Mouse (Mus musculus) neural tube, embryonic 14.5 days (tissue): ENCODE data around the gene Rasgef1c. TPM values are rescaled to one million over a fixed set of nuclear protein-coding genes. Genes with fewer than 3 reads are reported as not detected.
A peak's percentile ranks its signal among the peaks of the same experiment; 100 is the strongest.

Experiments used
- ATAC-seq: fragments of 200-750 bp; cut with Nextera tagmentation; 2 replicates; pipeline ENCODE4 v1.8.0; 2017; ENCODE audit warnings: low read depth, mild to moderate bottlenecking, moderate TSS enrichment, moderate library complexity
- H3K27ac ChIP-seq: fragments of 300-500 bp; sonication (generic); 2 replicates; pipeline ENCODE4 v1.5.1; 2014; ENCODE audit warnings: low read depth, mild to moderate bottlenecking, control low read depth, low read length, moderate library complexity, mixed read lengths
- H3K27me3 ChIP-seq: fragments of 300-500 bp; sonication (generic); 2 replicates; pipeline ENCODE4 v1.6.1; 2014; ENCODE audit warnings: low read length; ENCODE audit not compliant: control insufficient read depth, insufficient read depth
- H3K36me3 ChIP-seq: fragments of 300-500 bp; sonication (generic); 2 replicates; pipeline ENCODE4 v1.6.1; 2014; ENCODE audit warnings: low read length, mixed read lengths; ENCODE audit not compliant: control insufficient read depth, insufficient read depth
- H3K4me1 ChIP-seq: fragments of 300-500 bp; sonication (generic); 2 replicates; pipeline ENCODE4 v1.6.1; 2014; ENCODE audit warnings: low read length; ENCODE audit not compliant: control insufficient read depth, insufficient read depth
- H3K4me2 ChIP-seq: fragments of 300-500 bp; sonication (generic); 2 replicates; pipeline ENCODE4 v1.6.1; 2014; ENCODE audit warnings: mild to moderate bottlenecking, low read depth, low read length, control low read depth
- H3K4me3 ChIP-seq: fragments of 300-500 bp; sonication (generic); 2 replicates; pipeline ENCODE4 v1.5.1; 2014; ENCODE audit warnings: low read depth, low read length, control low read depth, mixed read lengths
- H3K9ac ChIP-seq: fragments of 300-500 bp; sonication (generic); replicated peaks from 2 replicates; pipeline ENCODE4 v1.6.1; 2014; ENCODE audit warnings: low read depth, mild to moderate bottlenecking, control low read depth, low read length, mixed read lengths
- H3K9me3 ChIP-seq: fragments of 300-500 bp; sonication (generic); 2 replicates; pipeline ENCODE4 v1.6.1; 2016; ENCODE audit warnings: low read length; ENCODE audit not compliant: control insufficient read depth
- WGBS: fragments of 180-500 bp; shearing (Covaris S2); extraction: QIAGEN DNeasy Blood & Tissue Kit; methylation state at CpG from one replicate; pipeline ENCODE4 v1.1.7; 2014; 5-methylcytosine and 5-hydroxymethylcytosine counted together
- polyA plus RNA-seq: library from polyadenylated mRNA; unstranded; fragments of >200 nt; fragmentation: Nextera tagmentation; extraction: Ambion mirVana; gene quantifications from 2 replicates; pipeline ENCODE4 v1.2.1, GENCODE M21; 2014

Rasgef1c gene
- polyA plus RNA-seq, 1 experiment from 2014 or later, result 39.1 TPM

- ATAC-seq, result peak; percentile 72; the same call in 1 of the 2 replicates
Observed at GRCm38 (mm10) chr11:49986277-49987036, 84.8 kb downstream of the Rasgef1c start.

GRCm38 (mm10) chr11:49994536-49994935, 92.9 kb downstream of the Rasgef1c start:
- WGBS, result 96% methylated on average over 2 of the region's 2 CpGs

More at GRCm38 (mm10) chr11:49986277-49987036, 84.8 kb downstream of the Rasgef1c start:
- H3K4me3 ChIP-seq, result no peak overlapping the region
- H3K4me1 ChIP-seq, result no peaks in the 10 kb centered on the region
- H3K9ac ChIP-seq, result no peak overlapping the region
- H3K9me3 ChIP-seq, result no peaks in the 10 kb centered on the region
- 25% methylated on average over 10 of the region's 10 CpGs for WGBS
- H3K36me3 ChIP-seq, result no peaks in the 10 kb centered on the region
- H3K4me2 ChIP-seq, result no peak overlapping the region
- H3K27ac ChIP-seq, result no peak overlapping the region
- H3K27me3 ChIP-seq, result no peaks in the 10 kb centered on the region

GRCm38 (mm10) chr11:49996398-49996797, 94.8 kb downstream of the Rasgef1c start:
- no peaks in the 10 kb centered on the region for H3K27me3 ChIP-seq
- H3K4me3 ChIP-seq, result no peak overlapping the region
- H3K9me3 ChIP-seq, result no peaks in the 10 kb centered on the region
- WGBS, result 80% methylated on average over 4 of the region's 4 CpGs
- H3K36me3 ChIP-seq, result no peaks in the 10 kb centered on the region
- ATAC-seq, result no peak
- no peaks in the 10 kb centered on the region for H3K4me1 ChIP-seq
- H3K4me2 ChIP-seq, result no peak overlapping the region
- H3K9ac ChIP-seq, result no peak overlapping the region
- H3K27ac ChIP-seq, result no peak overlapping the region

More at GRCm38 (mm10) chr11:49994536-49994935, 92.9 kb downstream of the Rasgef1c start:
- H3K4me1 ChIP-seq, result no peaks in the 10 kb centered on the region
- no peak overlapping the region for H3K9ac ChIP-seq
- H3K4me3 ChIP-seq, result no peak overlapping the region
- no peak overlapping the region for H3K4me2 ChIP-seq
- H3K27ac ChIP-seq, result no peak overlapping the region
- H3K9me3 ChIP-seq, result no peaks in the 10 kb centered on the region
- no peaks in the 10 kb centered on the region for H3K36me3 ChIP-seq
- ATAC-seq, result no peak
- H3K27me3 ChIP-seq, result no peaks in the 10 kb centered on the region

- no peak overlapping the region for H3K27ac ChIP-seq
- no peaks in the 10 kb centered on the region for H3K9me3 ChIP-seq
- no peak overlapping the region for H3K9ac ChIP-seq
- no peaks in the 10 kb centered on the region for H3K4me1 ChIP-seq
- 87% methylated on average over 5 of the region's 5 CpGs for WGBS
- no peak overlapping the region for H3K4me3 ChIP-seq
- H3K27me3 ChIP-seq, result no peaks in the 10 kb centered on the region
- no peak overlapping the region for H3K4me2 ChIP-seq
- no peaks in the 10 kb centered on the region for H3K36me3 ChIP-seq
- no peak for ATAC-seq
Observed at GRCm38 (mm10) chr11:49997321-49997720, 95.7 kb downstream of the Rasgef1c start.

- WGBS, result 96% methylated on average over 4 of the region's 4 CpGs
Observed at GRCm38 (mm10) chr11:50002853-50003252, 101.2 kb downstream of the Rasgef1c start.

GRCm38 (mm10) chr11:50007776-50008175, 106.1 kb downstream of the Rasgef1c start:
- no peak overlapping the region for H3K27ac ChIP-seq
- H3K9me3 ChIP-seq, result no peaks in the 10 kb centered on the region
- no peak overlapping the region for H3K4me3 ChIP-seq
- H3K9ac ChIP-seq, result no peak overlapping the region
- H3K4me1 ChIP-seq, result no peaks in the 10 kb centered on the region
- H3K4me2 ChIP-seq, result no peak overlapping the region
- no peaks in the 10 kb centered on the region for H3K27me3 ChIP-seq
- no peak for ATAC-seq
- WGBS, result 68% methylated on average over 10 of the region's 10 CpGs
- no peaks in the 10 kb centered on the region for H3K36me3 ChIP-seq

More at GRCm38 (mm10) chr11:50002853-50003252, 101.2 kb downstream of the Rasgef1c start:
- no peaks in the 10 kb centered on the region for H3K27me3 ChIP-seq
- no peak overlapping the region for H3K4me3 ChIP-seq
- H3K4me2 ChIP-seq, result no peak overlapping the region
- H3K36me3 ChIP-seq, result no peaks in the 10 kb centered on the region
- H3K4me1 ChIP-seq, result no peaks in the 10 kb centered on the region
- no peak overlapping the region for H3K9ac ChIP-seq
- H3K9me3 ChIP-seq, result no peaks in the 10 kb centered on the region
- H3K27ac ChIP-seq, result no peak overlapping the region
- ATAC-seq, result no peak

GRCm38 (mm10) chr11:50008231-50008630, 106.6 kb downstream of the Rasgef1c start:
- Histone ChIP-seq H3K9ac (no peak overlapping the region), H3K27me3 (no peaks in the 10 kb centered on the region), H3K4me1 (no peaks in the 10 kb centered on the region), H3K27ac (no peak overlapping the region), H3K9me3 (no peaks in the 10 kb centered on the region), H3K36me3 (no peaks in the 10 kb centered on the region), H3K4me2 (no peak overlapping the region), H3K4me3 (no peak overlapping the region)
- WGBS, result 25% methylated on average over 5 of the region's 5 CpGs
- ATAC-seq, result no peak

- Histone ChIP-seq H3K36me3 (no peaks in the 10 kb centered on the region), H3K27ac (no peak overlapping the region), H3K9me3 (no peaks in the 10 kb centered on the region), H3K4me1 (no peaks in the 10 kb centered on the region), H3K27me3 (no peaks in the 10 kb centered on the region), H3K4me2 (no peak overlapping the region), H3K9ac (no peak overlapping the region), H3K4me3 (no peak overlapping the region)
- 83% methylated on average over 6 of the region's 6 CpGs for WGBS
- no peak for ATAC-seq
Observed at GRCm38 (mm10) chr11:50013016-50013415, 111.4 kb downstream of the Rasgef1c start.

- Histone ChIP-seq H3K9ac (no peak overlapping the region), H3K27me3 (no peaks in the 10 kb centered on the region), H3K4me3 (no peak overlapping the region), H3K27ac (no peak overlapping the region), H3K4me2 (no peak overlapping the region), H3K36me3 (no peaks in the 10 kb centered on the region), H3K4me1 (no peaks in the 10 kb centered on the region), H3K9me3 (no peaks in the 10 kb centered on the region)
- ATAC-seq, result no peak
- 88% methylated on average over 5 of the region's 5 CpGs for WGBS
Observed at GRCm38 (mm10) chr11:50016503-50016902, 114.9 kb downstream of the Rasgef1c start.
